Mouse (Mus musculus) spleen, adult 2 months (tissue): ENCODE results near the gene Gfod2.

Source experiments
- CTCF ChIP-seq: fragments of 200-500 bp; IDR thresholded peaks from 2 replicates; pipeline ENCODE4 v1.5.1; 2011; ENCODE audit warnings: mild to moderate bottlenecking, inconsistent platforms; ENCODE audit not compliant: insufficient read depth, insufficient read length, insufficient replicate concordance; ENCODE audit errors: extremely low read depth
- POLR2A ChIP-seq: fragments of 200-500 bp; IDR thresholded peaks from 2 replicates; pipeline ENCODE4 v1.6.1; 2011; ENCODE audit warnings: low read depth, low read length, inconsistent platforms

DNA sequence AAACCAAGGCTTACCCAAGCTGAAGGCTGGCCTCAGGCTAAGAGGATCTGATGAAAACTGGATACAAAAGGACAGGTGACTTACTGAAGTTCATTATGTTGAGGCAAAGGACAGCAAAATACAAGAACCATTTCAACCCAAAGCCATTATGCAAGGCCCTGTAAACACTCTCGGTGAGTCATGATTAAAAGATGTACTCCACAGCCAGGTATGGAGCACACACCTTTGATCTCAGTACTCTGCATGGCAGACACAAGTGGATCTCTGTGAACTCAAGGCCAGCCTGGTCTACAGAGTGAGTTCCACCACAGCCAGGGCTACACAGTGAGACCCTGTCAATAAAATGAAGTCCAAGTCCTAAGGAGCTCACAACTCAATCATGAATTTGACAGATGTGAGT lies 37.3 kb upstream of the Gfod2 start:
- no peak for TF ChIP-seq CTCF
- no peak for TF ChIP-seq POLR2A
